Mouse (Mus musculus) liver, embryonic 14.5 days (tissue): ENCODE results near the gene Rasa4. TPM values are rescaled to one million over a fixed set of nuclear protein-coding genes. Genes with fewer than 3 reads are reported as not detected.

Experiments used
- ATAC-seq: fragments of 200-750 bp; cut with Nextera tagmentation; 2 replicates; pipeline ENCODE4 v1.8.0; 2017; ENCODE audit warnings: moderate number of reproducible peaks, mild to moderate bottlenecking, moderate library complexity; ENCODE audit not compliant: insufficient read depth
- DNase-seq, 3 experiments: peaks; one replicate each; pipeline ENCODE4 v3.0.0-alpha.2; 2012 to 2013; ENCODE audit warnings: low read depth in 3 of 3, low spot score in 3 of 3
- H3K27ac ChIP-seq: fragments of 300-500 bp; sonication (generic); 2 replicates; pipeline ENCODE4 v1.5.1; 2014; ENCODE audit warnings: moderate library complexity, mild to moderate bottlenecking, control low read depth, inconsistent platforms
- H3K27me3 ChIP-seq: fragments of 300-500 bp; sonication (generic); 2 replicates; pipeline ENCODE4 v1.6.1; 2014; ENCODE audit warnings: mild to moderate bottlenecking, low read length, moderate library complexity; ENCODE audit not compliant: control insufficient read depth, insufficient read depth
- H3K36me3 ChIP-seq: fragments of 300-500 bp; sonication (generic); replicated peaks from 2 replicates; pipeline ENCODE4 v1.6.1; 2014; ENCODE audit warnings: low read depth; ENCODE audit not compliant: control insufficient read depth, insufficient read depth
- H3K4me1 ChIP-seq, 2 experiments: fragments of 200-500 bp in 1 of 2; fragments of 300-500 bp in 1 of 2; sonication (generic) in 1 of 2; replicated peaks; 2 replicates each; pipeline ENCODE4 v1.6.1; 2012 to 2014; ENCODE audit warnings: antibody characterized with exemption in 1 of 2, inconsistent platforms in 1 of 2, low read length in 1 of 2; ENCODE audit not compliant: control insufficient read depth in 2 of 2, insufficient read depth in 2 of 2
- H3K4me2 ChIP-seq: fragments of 300-500 bp; sonication (generic); 2 replicates; pipeline ENCODE4 v1.6.1; 2014; ENCODE audit warnings: low read depth, mild to moderate bottlenecking, control low read depth, moderate library complexity
- H3K4me3 ChIP-seq, 2 experiments: fragments of 200-500 bp in 1 of 2; fragments of 300-500 bp in 1 of 2; sonication (generic) in 1 of 2; 2 replicates each; pipeline ENCODE4 v1.5.1; 2012 to 2014; ENCODE audit warnings: low read depth in 2 of 2, low read length in 2 of 2, mild to moderate bottlenecking in 2 of 2, control low read depth in 1 of 2, inconsistent platforms in 1 of 2, moderate library complexity in 1 of 2; ENCODE audit not compliant: insufficient read depth in 1 of 2
- H3K9ac ChIP-seq: fragments of 300-500 bp; sonication (generic); replicated peaks from 2 replicates; pipeline ENCODE4 v1.6.1; 2014; ENCODE audit warnings: mild to moderate bottlenecking, control low read depth, moderate library complexity
- H3K9me3 ChIP-seq: fragments of 300-500 bp; sonication (generic); 2 replicates; pipeline ENCODE4 v1.6.1; 2016; ENCODE audit warnings: low read length, mixed read lengths; ENCODE audit not compliant: control insufficient read depth
- CTCF ChIP-seq: IDR thresholded peaks from 2 replicates; pipeline ENCODE4 v1.5.1; 2016; ENCODE audit warnings: antibody characterized with exemption, low read depth, control low read depth
- EP300 ChIP-seq: IDR thresholded peaks from 2 replicates; pipeline ENCODE4 v1.6.1; 2016; ENCODE audit warnings: antibody characterized with exemption, low read depth
- WGBS: fragments of 180-500 bp; shearing (Covaris S2); extraction: QIAGEN DNeasy Blood & Tissue Kit; methylation state at CpG from one replicate; pipeline ENCODE4 v1.1.7; 2014; ENCODE audit not compliant: insufficient replicate concordance; 5-methylcytosine and 5-hydroxymethylcytosine counted together
- polyA plus RNA-seq, 2 experiments: library from polyadenylated mRNA; depleted of rRNA in 1 of 2; stranded (reverse) in 1 of 2; unstranded in 1 of 2; fragments of >200 nt; fragmentation: Nextera tagmentation in 1 of 2; extraction: Ambion mirVana in 1 of 2; gene quantifications; 2 replicates each; pipeline versions ENCODE4 v1.2.1 to v1.2.3; 2012 to 2014

Rasa4 gene
- polyA plus RNA-seq, 2 experiments = 0.93 to 1.4 TPM

GRCm38 (mm10) chr5:136069411-136069810, 14.3 kb upstream of the Rasa4 start:
- no peak for DNase-seq
- H3K4me3 ChIP-seq = no peak overlapping the region
- H3K27ac ChIP-seq = no peak overlapping the region
- H3K36me3 ChIP-seq = no peaks in the 10 kb centered on the region
- no peak overlapping the region for H3K4me2 ChIP-seq
- no peak overlapping the region for H3K9ac ChIP-seq
- no peaks in the 10 kb centered on the region for H3K27me3 ChIP-seq
- WGBS = 41% methylated on average over 2 of the region's 2 CpGs
- no peaks in the 10 kb centered on the region for H3K4me1 ChIP-seq
- H3K9me3 ChIP-seq = no peaks in the 10 kb centered on the region
- TF ChIP-seq EP300 (no peak), CTCF (no peak)
- no peak for ATAC-seq

- Histone ChIP-seq H3K9me3 (no peaks in the 10 kb centered on the region), H3K4me3 (no peak overlapping the region), H3K4me1 (no peaks in the 10 kb centered on the region), H3K9ac (no peak overlapping the region), H3K27ac (no peak overlapping the region), H3K36me3 (no peaks in the 10 kb centered on the region), H3K27me3 (no peaks in the 10 kb centered on the region), H3K4me2 (no peak overlapping the region)
- ATAC-seq (no peak), DNase-seq (no peak)
- TF ChIP-seq CTCF = no peak
- no peak for TF ChIP-seq EP300
- 57% methylated on average over 6 of the region's 6 CpGs for WGBS
Measured at GRCm38 (mm10) chr5:136073051-136073450, 10.7 kb upstream of the Rasa4 start.

- no peaks in the 10 kb centered on the region for H3K9me3 ChIP-seq
- no peaks in the 10 kb centered on the region for H3K27me3 ChIP-seq
- H3K4me3 ChIP-seq = no peak overlapping the region
- ATAC-seq (no peak), DNase-seq (no peak)
- H3K27ac ChIP-seq = no peak overlapping the region
- no peaks in the 10 kb centered on the region for H3K4me1 ChIP-seq
- no peak for TF ChIP-seq CTCF
- TF ChIP-seq EP300 = no peak
- 52% methylated on average over 11 of the region's 11 CpGs for WGBS
- no peak overlapping the region for H3K4me2 ChIP-seq
- no peaks in the 10 kb centered on the region for H3K36me3 ChIP-seq
- no peak overlapping the region for H3K9ac ChIP-seq
Measured at GRCm38 (mm10) chr5:136073526-136073925, 10.2 kb upstream of the Rasa4 start.

GRCm38 (mm10) chr5:136075076-136075475, 8.6 kb upstream of the Rasa4 start:
- no peak for ATAC-seq
- 33% methylated on average over 5 of the region's 5 CpGs for WGBS
- no peak for DNase-seq
- Histone ChIP-seq H3K27ac (no peak overlapping the region), H3K4me1 (no peaks in the 10 kb centered on the region), H3K4me2 (no peak overlapping the region), H3K9ac (no peak overlapping the region), H3K36me3 (no peaks in the 10 kb centered on the region), H3K4me3 (no peak overlapping the region), H3K9me3 (no peaks in the 10 kb centered on the region), H3K27me3 (no peaks in the 10 kb centered on the region)
- TF ChIP-seq EP300 = no peak
- no peak for TF ChIP-seq CTCF

- Histone ChIP-seq H3K36me3 (no peaks in the 10 kb centered on the region), H3K4me3 (no peak overlapping the region), H3K27ac (no peak overlapping the region), H3K27me3 (no peaks in the 10 kb centered on the region), H3K9ac (no peak overlapping the region), H3K4me2 (no peak overlapping the region), H3K4me1 (no peaks in the 10 kb centered on the region), H3K9me3 (no peaks in the 10 kb centered on the region)
- no peak for TF ChIP-seq EP300
- TF ChIP-seq CTCF = no peak
- 50% methylated on average over 7 of the region's 7 CpGs for WGBS
- ATAC-seq (no peak), DNase-seq (no peak)
Measured at GRCm38 (mm10) chr5:136076284-136076683, 7.4 kb upstream of the Rasa4 start.
